Mouse (Mus musculus) cerebellum, adult 11 months (tissue): Measurements from ENCODE around the gene Dnajc5.
"Not testable (repeated sequence)": the region's sequence is repeated elsewhere in the genome, so short reads cannot be mapped to it uniquely, and the experiment has no call there.

ENCODE experiments used
- DNase-seq: peaks from one replicate; pipeline ENCODE4 v3.0.0; 2022

Dnajc5 gene

GRCm38 (mm10) chr2:181520118-181520935 lies at the start of gene Dnajc5:
Dnajc5 (plus strand) TSS chr2:181520485.
- DNase-seq = peak; percentile 97

- no peak for DNase-seq
These were observed 49.0 kb upstream of the Dnajc5 start for GRCm38 (mm10) chr2:181471246-181471645.

- DNase-seq = no peak
These were observed 47.9 kb upstream of the Dnajc5 start for GRCm38 (mm10) chr2:181472256-181472827.

GRCm38 (mm10) chr2:181483120-181483519 lies 37.2 kb upstream of the Dnajc5 start:
- no peak for DNase-seq

- peak; percentile 54 for DNase-seq
These were observed 36.5 kb upstream of the Dnajc5 start for GRCm38 (mm10) chr2:181483562-181484318.

- no peak for DNase-seq
These were observed 35.6 kb upstream of the Dnajc5 start for GRCm38 (mm10) chr2:181484456-181485233.

GRCm38 (mm10) chr2:181485741-181486140 lies 34.5 kb upstream of the Dnajc5 start:
- DNase-seq = no peak

- no peak for DNase-seq
These were observed 32.7 kb upstream of the Dnajc5 start for GRCm38 (mm10) chr2:181487338-181488277.

GRCm38 (mm10) chr2:181491432-181492205 lies 28.7 kb upstream of the Dnajc5 start:
- no peak for DNase-seq

GRCm38 (mm10) chr2:181492206-181492605 lies 28.1 kb upstream of the Dnajc5 start:
- DNase-seq = no peak

GRCm38 (mm10) chr2:181493156-181493927 lies 26.9 kb upstream of the Dnajc5 start, which contains the start of gene Abhd16b:
Abhd16b (plus strand) TSS chr2:181493206.
- DNase-seq = no peak

GRCm38 (mm10) chr2:181494266-181494945 lies 25.9 kb upstream of the Dnajc5 start:
- DNase-seq = no peak

- not testable (repeated sequence) for DNase-seq
These were observed 24.4 kb upstream of the Dnajc5 start for GRCm38 (mm10) chr2:181495845-181496244.

GRCm38 (mm10) chr2:181496281-181496680 lies 24.0 kb upstream of the Dnajc5 start:
- peak; percentile 34 for DNase-seq

GRCm38 (mm10) chr2:181496831-181497547 lies 23.3 kb upstream of the Dnajc5 start, which contains the start of gene Tpd52l2:
Tpd52l2 (plus strand) TSS chr2:181497142.
- peak; percentile 92 for DNase-seq

GRCm38 (mm10) chr2:181497548-181497875 lies 22.8 kb upstream of the Dnajc5 start:
- DNase-seq = peak; percentile 35

GRCm38 (mm10) chr2:181498644-181499043 lies 21.6 kb upstream of the Dnajc5 start:
- no peak for DNase-seq

GRCm38 (mm10) chr2:181509191-181509590 lies 11.1 kb upstream of the Dnajc5 start:
- DNase-seq = no peak

- no peak for DNase-seq
These were observed 9.1 kb upstream of the Dnajc5 start for GRCm38 (mm10) chr2:181511231-181511630.
